Mouse (Mus musculus) myocyte (in vitro differentiated cells): ENCODE measurements around the gene Prpf18.

Experiments
- MAX ChIP-seq: IDR thresholded peaks from one replicate; pipeline ENCODE4 v1.6.1; 2011; ENCODE audit warnings: low read depth, mild to moderate bottlenecking, control low read depth
- MYOD1 ChIP-seq, 3 experiments: IDR thresholded peaks; one replicate each; pipeline ENCODE4 v1.6.1; 2011; ENCODE audit warnings: control low read depth in 2 of 3, low read depth in 2 of 3, mild to moderate bottlenecking in 2 of 3, moderate library complexity in 1 of 3; ENCODE audit not compliant: insufficient read length in 2 of 3, control insufficient read depth in 1 of 3
- MYOG ChIP-seq, 3 experiments: IDR thresholded peaks; one replicate each; pipeline ENCODE4 v1.6.1; 2011; ENCODE audit warnings: control low read depth in 2 of 3, low read depth in 2 of 3, mild to moderate bottlenecking in 2 of 3; ENCODE audit not compliant: insufficient read length in 2 of 3, control insufficient read depth in 1 of 3, insufficient read depth in 1 of 3
- POLR2A ChIP-seq: IDR thresholded peaks from one replicate; pipeline ENCODE4 v1.6.1; 2011; ENCODE audit warnings: low read depth, mild to moderate bottlenecking, control low read depth, moderate library complexity; ENCODE audit not compliant: insufficient read length
- POLR2AphosphoS2 ChIP-seq: IDR thresholded peaks from one replicate; pipeline ENCODE4 v1.6.1; 2011; ENCODE audit warnings: low read depth, control low read depth; ENCODE audit not compliant: insufficient read length
- TCF12 ChIP-seq: IDR thresholded peaks from one replicate; pipeline ENCODE4 v1.6.1; 2011; ENCODE audit warnings: mild to moderate bottlenecking, control low read depth; ENCODE audit not compliant: poor library complexity, insufficient read depth, severe bottlenecking
- USF1 ChIP-seq: IDR thresholded peaks from one replicate; pipeline ENCODE4 v1.6.1; 2011; ENCODE audit warnings: low read depth, mild to moderate bottlenecking, control low read depth, moderate library complexity

DNA sequence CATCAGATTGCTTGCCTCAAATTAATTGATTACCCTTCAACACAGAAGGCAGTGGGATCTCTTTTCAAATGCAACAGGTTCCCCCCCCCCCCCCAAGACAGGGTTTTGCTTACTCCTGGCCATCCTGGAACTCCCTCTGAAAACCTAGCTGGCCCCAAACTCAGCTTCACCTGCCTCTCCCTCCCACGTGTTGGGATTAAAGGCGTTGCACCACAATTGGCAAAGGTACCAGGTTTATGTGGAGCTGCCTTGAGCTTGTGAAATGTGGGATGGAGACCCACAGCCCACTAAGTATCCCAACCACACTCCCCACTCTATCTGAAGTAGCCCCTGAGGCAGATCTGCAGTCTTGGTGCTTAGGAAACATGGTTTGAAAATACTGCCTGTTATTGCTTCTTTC is 69.0 kb downstream of the Prpf18 start:
- TF ChIP-seq POLR2A: no peak
- no peak for TF ChIP-seq MYOG (IDR thresholded peaks at IDR 0.05; ENCODE audit: control insufficient read depth in 1 of 3, insufficient read depth in 1 of 3, insufficient read length in 2 of 3, low read depth in 2 of 3)
- TF ChIP-seq USF1: no peak
- no peak for TF ChIP-seq POLR2AphosphoS2
- no peak for TF ChIP-seq MAX
- TF ChIP-seq MYOD1 (IDR thresholded peaks at IDR 0.05; ENCODE audit: control insufficient read depth in 1 of 3, insufficient read length in 2 of 3, low read depth in 2 of 3): no peak
- no peak for TF ChIP-seq TCF12
